Mouse (Mus musculus) cerebellum, adult (tissue): ENCODE measurements around the gene Eif5.
A peak's percentile ranks its signal among the peaks of the same experiment; 100 is the strongest.

Experiments used
- ATAC-seq: cut with Nextera tagmentation; 2 replicates; pipeline ENCODE4 v1.9.2; 2017; ENCODE audit warnings: mild to moderate bottlenecking, moderate library complexity, mixed read lengths; ENCODE audit not compliant: insufficient number of reproducible peaks, low FRiP score, low TSS enrichment

Eif5 gene

GRCm38 (mm10) chr12:111560286-111560685, 22.5 kb downstream of the Eif5 start:
- no peak for ATAC-seq

- no peak for ATAC-seq
Observed at GRCm38 (mm10) chr12:111562276-111562814, 24.5 kb downstream of the Eif5 start.

- ATAC-seq, result no peak
Observed at GRCm38 (mm10) chr12:111563076-111563629, 25.3 kb downstream of the Eif5 start.

- no peak for ATAC-seq
Observed at GRCm38 (mm10) chr12:111565363-111565762, 27.5 kb downstream of the Eif5 start.

GRCm38 (mm10) chr12:111568836-111569235, 31.0 kb downstream of the Eif5 start:
- ATAC-seq, result no peak

- no peak for ATAC-seq
Observed at GRCm38 (mm10) chr12:111572406-111572805, 34.6 kb downstream of the Eif5 start.

- ATAC-seq, result no peak
Observed at GRCm38 (mm10) chr12:111573315-111573714, 35.5 kb downstream of the Eif5 start.

GRCm38 (mm10) chr12:111574074-111574886, 36.5 kb downstream of the Eif5 start, which contains the start of gene Mark3:
Mark3 (plus strand) TSS chr12:111574523.
- peak; percentile 97 for ATAC-seq

GRCm38 (mm10) chr12:111574887-111575838, 37.3 kb downstream of the Eif5 start:
- peak; percentile 21; the same call in 1 of the 2 replicates for ATAC-seq

GRCm38 (mm10) chr12:111583058-111583457, 45.2 kb downstream of the Eif5 start:
- no peak for ATAC-seq

GRCm38 (mm10) chr12:111584401-111584800, 46.6 kb downstream of the Eif5 start:
- ATAC-seq, result no peak

- no peak for ATAC-seq
Observed at GRCm38 (mm10) chr12:111587252-111587651, 49.4 kb downstream of the Eif5 start.

- no peak for ATAC-seq
Observed at GRCm38 (mm10) chr12:111592407-111593021, 54.7 kb downstream of the Eif5 start.

GRCm38 (mm10) chr12:111593775-111594174, 56.0 kb downstream of the Eif5 start:
- no peak for ATAC-seq
